Mouse (Mus musculus) C2C12 (cell line): ENCODE results near the gene Hoxb3.

Experiments
- CTCF ChIP-seq: IDR thresholded peaks from one replicate; pipeline ENCODE4 v1.5.1; 2011; ENCODE audit not compliant: control insufficient read depth, insufficient read depth, insufficient read length
- MYOG ChIP-seq: IDR thresholded peaks from one replicate; pipeline ENCODE4 v1.6.1; 2011; ENCODE audit not compliant: control insufficient read depth, insufficient read length; ENCODE audit errors: extremely low read depth

DNA sequence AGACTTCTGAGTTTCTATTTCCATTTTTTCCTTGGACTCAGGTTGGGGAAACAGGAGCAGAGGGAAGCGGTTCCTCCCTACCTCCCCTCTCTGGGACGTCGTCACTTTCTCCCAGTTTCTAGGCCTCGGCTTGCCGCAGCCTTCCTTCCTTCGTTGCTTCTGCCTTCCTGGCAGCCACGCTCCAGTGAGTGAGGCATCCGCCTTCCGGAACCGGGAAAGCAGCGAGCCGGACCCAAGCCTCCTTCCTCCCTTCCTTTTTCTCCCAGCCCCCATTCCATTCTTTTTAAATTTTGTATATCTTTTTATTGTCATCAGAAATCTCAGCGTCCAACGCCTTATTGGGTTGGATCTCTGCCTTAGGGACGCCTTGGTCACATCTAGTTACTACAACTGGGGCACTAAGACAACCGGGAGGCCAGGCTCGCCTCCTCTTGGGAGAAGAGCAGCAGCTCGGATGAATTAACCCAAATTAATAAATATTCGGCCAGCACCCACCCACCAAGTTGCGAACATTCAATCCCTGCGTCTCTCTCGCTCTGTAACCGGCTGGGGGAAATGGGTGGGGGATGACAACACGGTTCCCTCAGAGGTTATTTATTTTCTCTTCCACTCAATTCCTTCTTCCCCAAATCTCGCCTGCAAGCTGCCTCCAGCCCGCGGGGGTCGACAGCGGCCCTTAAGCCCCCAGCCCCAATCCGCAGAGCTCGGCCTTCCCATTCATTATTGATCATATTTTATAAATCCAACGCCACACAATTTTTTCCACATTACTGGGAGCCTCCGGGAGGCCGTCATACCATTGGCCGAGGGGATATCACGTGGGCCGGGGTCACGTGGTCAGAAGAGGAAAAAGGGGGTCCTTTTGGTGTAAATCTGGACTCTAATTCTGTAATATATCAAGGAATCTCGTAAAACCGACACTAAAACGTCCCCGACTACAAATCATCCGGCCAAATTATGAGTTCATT lies 37.1 kb upstream of the Hoxb3 start, which contains the start of gene Hoxb7:
- TF ChIP-seq CTCF: no peak
- no peak for TF ChIP-seq MYOG
